ENCODE assay signal across 8 mouse cellular contexts in genomic region chr1:172503111-172503997, GRCm38 (mm10). TPM values are rescaled to one million over a fixed set of nuclear protein-coding genes. Genes with fewer than 3 reads are reported as not detected.
A peak's percentile ranks its signal among the peaks of the same experiment; 100 is the strongest.
DNase-seq lines count a peak whose midpoint lies in the region; ATAC-seq lines count a peak whose summit lies in the region.

No protein-coding gene starts in this region.

- H3K4me1 ChIP-seq in lung, embryonic 16.5 days (replicated peaks; ENCODE audit: control insufficient read depth, insufficient read depth, low read length) = peaks cover 54% of the 10 kb centered on the region

- ATAC-seq in lung, embryonic 16.5 days (ENCODE audit: low read depth) = peak; percentile 4
- no peak for ATAC-seq in cerebellum, adult (ENCODE audit: insufficient number of reproducible peaks, low FRiP score, low TSS enrichment)

- H3K36me3 ChIP-seq in lung, embryonic 16.5 days (ENCODE audit: control insufficient read depth, insufficient read depth, low read length) = peaks cover 31% of the 10 kb centered on the region

- DNase-seq in testis, postnatal 10 days (ENCODE audit: low spot score) = peak; percentile 67
- no peak for DNase-seq in testis, postnatal 14 days (ENCODE audit: low spot score)
- peak; percentile 66 to 67 for DNase-seq in heart, adult 18-20 months
- DNase-seq in kidney, adult 9 months = peak; percentile 57
- no peak for DNase-seq in thymus, adult 18-20 months
- no peak for DNase-seq in cerebellum, adult 9-11 months

- no peaks in the 10 kb centered on the region for H3K9me3 ChIP-seq in lung, embryonic 16.5 days (ENCODE audit: control insufficient read depth, low read length)

- peak overlapping the region; percentile 61 for H3K4me2 ChIP-seq in lung, embryonic 16.5 days (ENCODE audit: low read depth, low read length)

- peak overlapping the region; percentile 67 for H3K4me3 ChIP-seq in lung, embryonic 16.5 days (ENCODE audit: low read length)

- no peaks in the 10 kb centered on the region for H3K27me3 ChIP-seq in lung, embryonic 16.5 days (ENCODE audit: control insufficient read depth, insufficient read depth, low read depth, low read length)

- peak overlapping the region; percentile 79 for H3K9ac ChIP-seq in lung, embryonic 16.5 days (ENCODE audit: low read length)

- 7% methylated on average over 14 of the region's 14 CpGs for WGBS in lung, embryonic 16.5 days

- peak overlapping the region; percentile 97 for H3K27ac ChIP-seq in lung, embryonic 16.5 days (ENCODE audit: low read length)

RNA-seq across cellular contexts. Expression of gene Tagln2, which starts 3.5 kb away (rescaled TPM):
- 10 to 100 TPM; 56.8 to 58.8 TPM for total RNA-seq in heart, adult 18-20 months (2021)
- polyA plus RNA-seq in lung, embryonic 16.5 days (2015; fragmentation: Nextera tagmentation; extraction: Ambion mirVana) = 662 and 695 TPM in 2 replicates

RNA-seq across cellular contexts. Expression of gene Cfap45, which starts 17.2 kb away (rescaled TPM):
- total RNA-seq in heart, adult 18-20 months (2021) = 1 to 10 TPM in 1 of 2 experiments, not detected in 1; 1.2 TPM
- polyA plus RNA-seq in lung, embryonic 16.5 days (2015; fragmentation: Nextera tagmentation; extraction: Ambion mirVana) = 15.4 and 19.2 TPM in 2 replicates

RNA-seq across cellular contexts. Expression of gene Igsf9, which starts 21.8 kb away (rescaled TPM):
- total RNA-seq in heart, adult 18-20 months (2021) = under 1 TPM; 0.28 to 0.45 TPM
- 17.4 and 20.4 TPM in 2 replicates for polyA plus RNA-seq in lung, embryonic 16.5 days (2015; fragmentation: Nextera tagmentation; extraction: Ambion mirVana)

RNA-seq across cellular contexts. Expression of gene Slamf9, which starts 28.2 kb away (rescaled TPM):
- 1 to 10 TPM; 1.2 to 2.2 TPM for total RNA-seq in heart, adult 18-20 months (2021)
- 0.57 and 0.64 TPM in 2 replicates for polyA plus RNA-seq in lung, embryonic 16.5 days (2015; fragmentation: Nextera tagmentation; extraction: Ambion mirVana)

RNA-seq across cellular contexts. Expression of gene Vsig8, which starts 52.4 kb away (rescaled TPM):
- total RNA-seq in heart, adult 18-20 months (2021) = not detected
- polyA plus RNA-seq in lung, embryonic 16.5 days (2015; fragmentation: Nextera tagmentation; extraction: Ambion mirVana) = 0.11 and 0.34 TPM in 2 replicates

Comparison
In these comparisons a context has a peak if more than half of its experiments do, and no peak if none do; other contexts are left out.
1. DNase-seq: peak in testis, postnatal 10 days (single experiment), heart, adult 18-20 months (2 of 2) and kidney, adult 9 months (single experiment); none in testis, postnatal 14 days (single experiment), thymus, adult 18-20 months (0 of 2) and cerebellum, adult 9-11 months (single experiment).